Mouse (Mus musculus) lung, embryonic 14.5 days (tissue): Measurements from ENCODE around the gene Trim12a. TPM values are rescaled to one million over a fixed set of nuclear protein-coding genes. Genes with fewer than 3 reads are reported as not detected.

ENCODE experiments used
- polyA plus RNA-seq: library from polyadenylated mRNA; unstranded; fragments of >200 nt; fragmentation: Nextera tagmentation; extraction: Ambion mirVana; gene quantifications from 2 replicates; pipeline ENCODE4 v1.2.1, GENCODE M21; 2014

Gene Trim12a
- polyA plus RNA-seq, 1 experiment from 2014 or later: 3.2 TPM

Other genes starting within 250 kb of the Trim12a start
- gene Olfr644, start 243.6 kb downstream of the Trim12a start, polyA plus RNA-seq: not detected in 2 replicates
- not detected in 2 replicates for gene Olfr645, start 230.0 kb downstream of the Trim12a start, polyA plus RNA-seq
- gene Olfr646, start 210.6 kb downstream of the Trim12a start, polyA plus RNA-seq: not detected in 2 replicates
- gene Ubqln5, start 185.6 kb downstream of the Trim12a start, polyA plus RNA-seq: not detected in 2 replicates
- gene Olfr643, start 178.1 kb downstream of the Trim12a start, polyA plus RNA-seq: not detected in 2 replicates
- not detected in 2 replicates for gene Ubqln3, start 172.2 kb downstream of the Trim12a start, polyA plus RNA-seq
- gene Ubqlnl, start 164.9 kb downstream of the Trim12a start, polyA plus RNA-seq: not detected in 2 replicates
- 0.08 TPM in 1 of 2 replicates, not detected in the other for gene Olfm5, start 150.6 kb downstream of the Trim12a start, polyA plus RNA-seq
- 0.32 and 0.37 TPM in 2 replicates for gene Olfr648, start 132.1 kb downstream of the Trim12a start, polyA plus RNA-seq
- gene Olfr649, start 119.5 kb downstream of the Trim12a start, polyA plus RNA-seq: not detected in 2 replicates
- gene Trim6, start 96.7 kb downstream of the Trim12a start, polyA plus RNA-seq: 0.62 and 1.1 TPM in 2 replicates
- 1.4 and 1.6 TPM in 2 replicates for gene Trim34a, start 71.0 kb downstream of the Trim12a start, polyA plus RNA-seq
- 0.28 and 0.30 TPM in 2 replicates for gene Trim5, start 27.4 kb downstream of the Trim12a start, polyA plus RNA-seq
- gene Trim34b, start 14.0 kb upstream of the Trim12a start, polyA plus RNA-seq: not detected in 2 replicates
- 1.0 and 1.4 TPM in 2 replicates for gene Trim12c, start 37.9 kb upstream of the Trim12a start, polyA plus RNA-seq
- gene Trim30b, start 54.4 kb upstream of the Trim12a start, polyA plus RNA-seq: 0.04 and 0.11 TPM in 2 replicates
- gene Trim30c, start 85.4 kb upstream of the Trim12a start, polyA plus RNA-seq: 0.24 and 0.32 TPM in 2 replicates
- gene Trim30a, start 149.7 kb upstream of the Trim12a start, polyA plus RNA-seq: 0.71 and 1.2 TPM in 2 replicates
- 0.29 and 0.46 TPM in 2 replicates for gene Trim30d, start 192.4 kb upstream of the Trim12a start, polyA plus RNA-seq
- gene Olfr651, start 234.7 kb upstream of the Trim12a start, polyA plus RNA-seq: not detected in 2 replicates
- gene Olfr652, start 245.4 kb upstream of the Trim12a start, polyA plus RNA-seq: not detected in 2 replicates